Mouse (Mus musculus) intestine, postnatal 0 days (tissue): Measurements from ENCODE around the gene Bcr. TPM values are rescaled to one million over a fixed set of nuclear protein-coding genes. Genes with fewer than 3 reads are reported as not detected.

Source experiments
- ATAC-seq: fragments of 200-750 bp; cut with Nextera tagmentation; 2 replicates; pipeline ENCODE4 v1.8.0; 2017; ENCODE audit warnings: mild to moderate bottlenecking, moderate TSS enrichment, moderate library complexity
- H3K27ac ChIP-seq: fragments of 300-500 bp; sonication (generic); 2 replicates; pipeline ENCODE4 v1.5.1; 2014; ENCODE audit warnings: mild to moderate bottlenecking, low read depth, low read length, moderate library complexity
- H3K27me3 ChIP-seq: fragments of 300-500 bp; sonication (generic); replicated peaks from 2 replicates; pipeline ENCODE4 v1.6.1; 2014; ENCODE audit warnings: low read length, mixed read lengths; ENCODE audit not compliant: control insufficient read depth, insufficient read depth
- H3K36me3 ChIP-seq: fragments of 300-500 bp; sonication (generic); 2 replicates; pipeline ENCODE4 v1.6.1; 2014; ENCODE audit warnings: mild to moderate bottlenecking, moderate library complexity; ENCODE audit not compliant: control insufficient read depth, insufficient read depth
- H3K4me1 ChIP-seq: fragments of 300-500 bp; sonication (generic); replicated peaks from 2 replicates; pipeline ENCODE4 v1.6.1; 2014; ENCODE audit warnings: antibody characterized with exemption, low read length, mixed read lengths; ENCODE audit not compliant: control insufficient read depth, insufficient read depth
- H3K4me2 ChIP-seq: fragments of 300-500 bp; sonication (generic); replicated peaks from 2 replicates; pipeline ENCODE4 v1.6.1; 2014; ENCODE audit warnings: low read depth, mild to moderate bottlenecking, moderate library complexity
- H3K4me3 ChIP-seq: fragments of 300-500 bp; sonication (generic); 2 replicates; pipeline ENCODE4 v1.5.1; 2014; ENCODE audit warnings: low read depth, low read length
- H3K9ac ChIP-seq: fragments of 300-500 bp; sonication (generic); 2 replicates; pipeline ENCODE4 v1.6.1; 2014; ENCODE audit warnings: mild to moderate bottlenecking, low read depth, low read length
- H3K9me3 ChIP-seq: fragments of 300-500 bp; sonication (generic); 2 replicates; pipeline ENCODE4 v1.6.1; 2016; ENCODE audit warnings: mixed run types; ENCODE audit not compliant: control insufficient read depth
- CTCF ChIP-seq: sonication (generic); IDR thresholded peaks from 2 replicates; pipeline ENCODE4 v1.5.1; 2016; ENCODE audit warnings: low read depth, mild to moderate bottlenecking, control low read depth, antibody characterized with exemption, moderate library complexity
- WGBS: fragments of 180-500 bp; shearing (Covaris S2); extraction: QIAGEN DNeasy Blood & Tissue Kit; methylation state at CpG from one replicate; pipeline ENCODE4 v1.1.7; 2014; 5-methylcytosine and 5-hydroxymethylcytosine counted together
- polyA plus RNA-seq: library from polyadenylated mRNA; unstranded; fragments of >200 nt; fragmentation: Nextera tagmentation; extraction: Ambion mirVana; gene quantifications from 2 replicates; pipeline ENCODE4 v1.2.1, GENCODE M21; 2015

Bcr gene
- polyA plus RNA-seq, 1 experiment from 2014 or later = 26.7 TPM

GRCm38 (mm10) chr10:75095216-75095615, 34.8 kb downstream of the Bcr start:
- Histone ChIP-seq H3K36me3 (no peaks in the 10 kb centered on the region), H3K4me3 (no peak overlapping the region), H3K4me2 (no peak overlapping the region), H3K9ac (no peak overlapping the region), H3K4me1 (no peaks in the 10 kb centered on the region), H3K27ac (no peak overlapping the region), H3K9me3 (no peaks in the 10 kb centered on the region), H3K27me3 (no peaks in the 10 kb centered on the region)
- WGBS = 96% methylated on average over 7 of the region's 7 CpGs
- no peak for TF ChIP-seq CTCF
- ATAC-seq = no peak

GRCm38 (mm10) chr10:75098446-75099183, 38.2 kb downstream of the Bcr start:
- no peaks in the 10 kb centered on the region for H3K36me3 ChIP-seq
- H3K4me3 ChIP-seq = no peak overlapping the region
- no peaks in the 10 kb centered on the region for H3K9me3 ChIP-seq
- no peaks in the 10 kb centered on the region for H3K27me3 ChIP-seq
- no peak overlapping the region for H3K9ac ChIP-seq
- no peak overlapping the region for H3K4me2 ChIP-seq
- ATAC-seq = no peak
- TF ChIP-seq CTCF = no peak
- WGBS = 53% methylated on average over 10 of the region's 10 CpGs
- 0 out of 2 replicates have a peak, but pooled peaks cover 1% of the 10 kb centered on the region for H3K4me1 ChIP-seq
- no peak overlapping the region for H3K27ac ChIP-seq

GRCm38 (mm10) chr10:75100298-75100697, 39.9 kb downstream of the Bcr start:
- no peak for ATAC-seq
- no peaks in the 10 kb centered on the region for H3K36me3 ChIP-seq
- no peaks in the 10 kb centered on the region for H3K27me3 ChIP-seq
- H3K4me1 ChIP-seq = 0 out of 2 replicates have a peak, but pooled peaks cover 4% of the 10 kb centered on the region
- H3K4me2 ChIP-seq = no peak overlapping the region
- no peak for TF ChIP-seq CTCF
- no peak overlapping the region for H3K9ac ChIP-seq
- 71% methylated on average over 7 of the region's 7 CpGs for WGBS
- no peak overlapping the region for H3K27ac ChIP-seq
- H3K4me3 ChIP-seq = no peak overlapping the region
- H3K9me3 ChIP-seq = no peaks in the 10 kb centered on the region

- H3K4me1 ChIP-seq = 0 out of 2 replicates have a peak, but pooled peaks cover 4% of the 10 kb centered on the region
- no peak for ATAC-seq
- no peak overlapping the region for H3K9ac ChIP-seq
- WGBS = 83% methylated on average over 2 of the region's 2 CpGs
- no peaks in the 10 kb centered on the region for H3K36me3 ChIP-seq
- no peak overlapping the region for H3K27ac ChIP-seq
- no peak overlapping the region for H3K4me3 ChIP-seq
- H3K4me2 ChIP-seq = no peak overlapping the region
- no peaks in the 10 kb centered on the region for H3K9me3 ChIP-seq
- H3K27me3 ChIP-seq = no peaks in the 10 kb centered on the region
- TF ChIP-seq CTCF = no peak
These were observed 43.1 kb downstream of the Bcr start for GRCm38 (mm10) chr10:75103502-75103901.

GRCm38 (mm10) chr10:75104191-75105098, 44.1 kb downstream of the Bcr start:
- H3K27ac ChIP-seq = no peak overlapping the region
- WGBS = 36% methylated on average over 9 of the region's 9 CpGs

GRCm38 (mm10) chr10:75105099-75105461, 44.7 kb downstream of the Bcr start:
- Histone ChIP-seq H3K9ac (no peak overlapping the region), H3K36me3 (no peaks in the 10 kb centered on the region), H3K4me2 (no peak overlapping the region), H3K27ac (no peak overlapping the region), H3K4me3 (no peak overlapping the region), H3K27me3 (no peaks in the 10 kb centered on the region), H3K9me3 (no peaks in the 10 kb centered on the region), H3K4me1 (0 out of 2 replicates have a peak, but pooled peaks cover 4% of the 10 kb centered on the region)
- 52% methylated on average over 4 of the region's 4 CpGs for WGBS
- no peak for TF ChIP-seq CTCF
- no peak for ATAC-seq

More at GRCm38 (mm10) chr10:75104191-75105098, 44.1 kb downstream of the Bcr start:
- ATAC-seq = 0 out of 2 replicates have a peak, but pooled peaks have one; percentile 35
- Histone ChIP-seq H3K9ac (no peak overlapping the region), H3K9me3 (no peaks in the 10 kb centered on the region), H3K27me3 (no peaks in the 10 kb centered on the region), H3K4me3 (no peak overlapping the region), H3K4me2 (no peak overlapping the region), H3K4me1 (0 out of 2 replicates have a peak, but pooled peaks cover 4% of the 10 kb centered on the region), H3K36me3 (no peaks in the 10 kb centered on the region)
- TF ChIP-seq CTCF = no peak
